Mouse (Mus musculus) olfactory bulb, adult 2 months (tissue): ENCODE measurements around the gene Pheta1. TPM values are rescaled to one million over a fixed set of nuclear protein-coding genes. Genes with fewer than 3 reads are reported as not detected.

Experiments
- H3K27ac ChIP-seq: fragments of 200-500 bp; 2 replicates; pipeline ENCODE4 v1.5.1; 2012; ENCODE audit warnings: low read depth, low read length; ENCODE audit not compliant: insufficient read depth
- H3K4me1 ChIP-seq: fragments of 200-500 bp; 2 replicates; pipeline ENCODE4 v1.6.1; 2012; ENCODE audit warnings: low read length; ENCODE audit not compliant: control insufficient read depth, insufficient read depth
- H3K4me3 ChIP-seq: fragments of 200-500 bp; 2 replicates; pipeline ENCODE4 v1.5.1; 2012; ENCODE audit warnings: mild to moderate bottlenecking, low read depth, low read length, moderate library complexity; ENCODE audit not compliant: insufficient read depth
- CTCF ChIP-seq: fragments of 200-500 bp; IDR thresholded peaks from 2 replicates; pipeline ENCODE4 v1.5.1; 2012; ENCODE audit warnings: low read depth, mild to moderate bottlenecking, low read length, moderate library complexity; ENCODE audit not compliant: insufficient read depth
- POLR2A ChIP-seq: fragments of 200-500 bp; IDR thresholded peaks from 2 replicates; pipeline ENCODE4 v1.6.1; 2012; ENCODE audit warnings: mild to moderate bottlenecking, low read depth, low read length, moderate library complexity; ENCODE audit not compliant: insufficient read depth
- WGBS: fragments of 180-500 bp; shearing (Covaris S2); methylation state at CpG from one replicate; pipeline ENCODE4 v1.1.7; 2018; 5-methylcytosine and 5-hydroxymethylcytosine counted together
- polyA plus RNA-seq: library from polyadenylated mRNA; stranded (reverse); fragments of >200 nt; gene quantifications from 2 replicates; pipeline ENCODE4 v1.2.4, GENCODE M21; 2012; ENCODE audit warnings: low replicate concordance; ENCODE audit not compliant: missing spikeins, insufficient read depth, insufficient read length

Pheta1 gene
- not detected in 2 replicates for polyA plus RNA-seq

DNA sequence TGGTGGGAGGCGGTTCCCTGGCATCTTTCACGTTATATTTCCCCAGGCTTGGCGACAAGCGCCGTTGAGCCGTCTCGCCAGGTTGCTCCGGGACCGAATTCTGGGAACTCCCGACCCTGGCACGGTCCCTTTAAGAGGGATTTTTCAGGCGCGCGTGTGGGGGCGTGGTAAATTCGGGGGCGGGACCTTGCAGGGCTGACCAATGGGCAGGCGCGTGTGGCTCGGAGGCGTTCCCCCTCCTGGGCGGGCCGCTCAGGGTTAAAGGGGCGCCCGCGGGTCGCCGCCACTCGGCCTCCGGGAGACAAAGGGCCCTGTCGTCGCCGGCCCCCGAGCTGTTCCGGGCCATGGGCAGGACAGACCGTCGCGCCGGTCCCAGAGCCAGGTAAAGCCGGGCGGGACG is at the start of gene Pheta1:
Gene Pheta1, plus strand, starts transcription at position 242 of the 400 bp plus-strand sequence.
- TF ChIP-seq POLR2A = peak; percentile 81
- TF ChIP-seq CTCF = no peak
- Histone ChIP-seq H3K4me1 (peaks cover 32% of the 10 kb centered on the region), H3K4me3 (peak within 1 kb of the TSS; percentile 97), H3K27ac (no peak within 1 kb of the TSS)
- under 1% methylated on average over 42 of the region's 42 CpGs for WGBS

GRCm38 (mm10) chr5:121807186-121807585 is 41.6 kb upstream of the Pheta1 start:
- no peak overlapping the region for H3K4me3 ChIP-seq
- WGBS = 45% methylated on average over 3 of the region's 3 CpGs
- peaks cover 11% of the 10 kb centered on the region for H3K4me1 ChIP-seq
- no peak for TF ChIP-seq CTCF
- peak overlapping the region; percentile 17; the same call in 1 of the 2 replicates for H3K27ac ChIP-seq

DNA sequence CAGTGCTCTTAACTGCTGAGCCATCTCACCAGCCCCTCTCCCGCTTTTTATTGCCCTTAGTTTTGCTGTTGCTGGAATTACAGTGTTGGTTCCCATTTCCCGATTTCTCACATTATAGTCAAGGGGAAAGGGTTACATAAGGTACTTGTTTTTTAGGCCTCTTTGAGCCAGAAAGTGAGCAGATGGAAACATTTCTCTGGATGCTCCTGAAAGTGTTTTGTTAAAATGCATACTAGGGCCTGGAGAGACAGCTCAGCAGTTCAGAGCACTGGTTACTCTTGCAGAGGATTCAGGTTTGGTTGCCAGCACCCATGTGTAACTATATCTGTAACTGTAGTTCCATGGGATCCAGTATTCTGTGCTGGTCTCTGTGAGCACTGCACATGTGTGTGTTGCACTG is 40.6 kb upstream of the Pheta1 start:
- TF ChIP-seq POLR2A (no peak), CTCF (no peak)
- 77% methylated on average over 2 of the region's 2 CpGs for WGBS
- Histone ChIP-seq H3K4me3 (no peak overlapping the region), H3K27ac (no peak overlapping the region), H3K4me1 (peaks cover 11% of the 10 kb centered on the region)

DNA sequence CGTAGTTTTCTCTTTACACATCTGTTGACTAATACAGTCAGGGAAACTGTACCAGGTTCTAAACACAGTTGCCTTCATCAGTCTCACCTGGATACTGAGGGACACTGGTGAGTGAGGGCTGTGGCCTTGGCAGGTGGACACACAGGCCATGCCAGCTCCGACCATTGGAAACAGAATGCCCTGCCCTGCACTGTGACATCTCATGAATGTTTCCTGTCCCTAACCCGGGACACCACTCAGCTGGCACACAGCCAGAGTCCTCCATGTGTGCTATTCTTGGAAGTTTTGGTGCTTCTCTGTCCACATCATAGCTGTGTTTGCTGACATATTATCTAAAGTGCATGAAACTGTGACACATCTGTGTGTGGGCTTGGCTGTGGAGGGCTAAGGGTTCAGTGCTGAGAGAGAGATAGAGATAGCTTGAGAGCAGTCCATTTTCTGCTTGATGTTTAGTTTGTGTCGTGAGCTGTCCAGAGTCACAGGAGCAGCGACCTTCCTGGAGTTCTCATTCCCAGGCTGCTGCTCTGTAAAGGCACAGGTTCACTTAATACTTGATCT is 39.0 kb upstream of the Pheta1 start:
- Histone ChIP-seq H3K27ac (no peak overlapping the region), H3K4me3 (no peak overlapping the region), H3K4me1 (peaks cover 13% of the 10 kb centered on the region)
- 62% methylated on average over 5 of the region's 5 CpGs for WGBS
- TF ChIP-seq CTCF (no peak), POLR2A (no peak)

GRCm38 (mm10) chr5:121810331-121811151 is 38.2 kb upstream of the Pheta1 start:
- TF ChIP-seq POLR2A = no peak
- TF ChIP-seq CTCF = no peak
- 85% methylated on average over 17 of the region's 17 CpGs for whole genome bisulfite sequencing
- H3K27ac ChIP-seq = no peak overlapping the region
- peaks cover 13% of the 10 kb centered on the region for H3K4me1 ChIP-seq
- no peak overlapping the region for H3K4me3 ChIP-seq

DNA sequence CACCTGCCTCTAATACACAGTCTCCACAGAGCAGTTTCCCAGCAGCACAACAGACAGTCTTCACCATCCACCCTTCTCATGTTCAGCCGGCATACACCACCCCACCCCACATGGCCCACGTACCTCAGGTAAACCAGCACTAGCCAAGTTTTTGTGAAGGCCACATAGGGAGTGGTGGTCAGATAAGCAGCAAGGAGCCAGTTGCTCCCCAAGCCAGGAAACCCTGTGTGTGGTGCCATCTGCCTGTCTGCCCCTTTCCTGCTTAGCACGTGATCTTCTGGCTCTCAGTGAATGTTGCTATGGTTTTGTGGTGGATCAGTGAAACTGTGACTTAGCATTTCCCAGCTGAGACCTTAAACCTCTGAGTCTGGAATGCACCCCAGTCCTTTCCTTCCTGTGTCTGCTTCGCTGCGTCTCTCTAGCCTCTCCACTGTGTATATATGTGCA is 37.3 kb upstream of the Pheta1 start:
- Histone ChIP-seq H3K4me1 (peaks cover 13% of the 10 kb centered on the region), H3K4me3 (no peak overlapping the region), H3K27ac (peak overlapping the region; percentile 50; the same call in 1 of the 2 replicates)
- WGBS = 76% methylated on average over 5 of the region's 5 CpGs
- TF ChIP-seq CTCF (no peak), POLR2A (no peak)

- 78% methylated on average over 7 of the region's 7 CpGs for WGBS
- H3K4me1 ChIP-seq = peaks cover 13% of the 10 kb centered on the region
- TF ChIP-seq POLR2A = no peak
- no peak for TF ChIP-seq CTCF
Observed at GRCm38 (mm10) chr5:121812526-121813243, 36.1 kb upstream of the Pheta1 start.

DNA sequence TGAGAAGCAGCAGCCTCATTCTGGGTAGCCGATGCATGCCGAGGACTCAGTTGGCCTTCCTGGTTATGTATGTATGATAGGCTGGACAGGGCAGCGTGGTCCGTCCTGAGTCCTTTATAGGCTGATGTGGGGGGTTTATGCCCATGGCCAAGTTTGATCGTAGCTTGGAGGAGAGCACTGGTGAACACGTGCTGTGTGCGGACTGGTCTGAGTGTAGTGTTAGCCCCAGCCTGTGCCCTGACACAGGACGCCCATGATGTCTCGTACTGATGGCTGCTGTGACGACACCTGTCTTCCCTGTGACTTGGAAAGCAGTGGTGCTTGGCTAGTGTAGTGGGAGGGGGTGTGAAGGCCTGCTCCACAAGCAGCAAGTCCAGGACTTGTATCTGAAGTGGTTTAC is 35.0 kb upstream of the Pheta1 start:
- 91% methylated on average over 10 of the region's 10 CpGs for WGBS
- TF ChIP-seq POLR2A = no peak
- Histone ChIP-seq H3K4me1 (peaks cover 19% of the 10 kb centered on the region), H3K4me3 (no peak overlapping the region), H3K27ac (no peak overlapping the region)

More at GRCm38 (mm10) chr5:121812526-121813243, 36.1 kb upstream of the Pheta1 start:
- Histone ChIP-seq H3K27ac (peak overlapping the region; percentile 50; the same call in 1 of the 2 replicates), H3K4me3 (no peak overlapping the region)

DNA sequence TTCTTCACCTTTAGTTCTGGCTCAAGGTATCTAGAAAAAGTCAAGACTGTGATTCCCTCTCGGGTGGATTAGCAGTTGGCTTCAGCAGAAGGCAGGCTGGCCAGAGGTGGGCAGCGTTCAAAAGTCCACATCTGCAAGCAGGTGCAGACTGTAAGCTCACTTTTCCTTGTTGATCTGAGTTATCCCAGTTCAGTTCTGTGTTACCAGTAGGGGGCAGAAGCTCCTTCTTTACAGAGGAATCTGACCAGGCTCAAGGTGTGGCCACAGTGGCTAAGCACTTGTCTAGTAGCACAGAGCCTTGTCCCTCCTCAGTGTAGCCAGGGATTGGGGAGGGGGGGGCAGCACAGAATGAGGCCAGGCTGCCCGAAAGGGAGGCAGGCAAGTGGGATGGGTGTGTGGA is 33.7 kb upstream of the Pheta1 start:
- Histone ChIP-seq H3K27ac (no peak overlapping the region), H3K4me3 (no peak overlapping the region), H3K4me1 (peaks cover 20% of the 10 kb centered on the region)
- WGBS = 60% methylated on average over 3 of the region's 3 CpGs
- TF ChIP-seq POLR2A = no peak
- TF ChIP-seq CTCF = peak; percentile 51
